Mouse (Mus musculus): ENCODE measurements around the gene Fndc1. TPM values are rescaled to one million over a fixed set of nuclear protein-coding genes. Genes with fewer than 3 reads are reported as not detected.

Gene Fndc1
- polyA plus RNA-seq, 1 experiment from 2014 or later, result 6.9 TPM

GRCm38 (mm10) chr17:7805105-7805504 lies 22.0 kb downstream of the Fndc1 start:
- ATAC-seq (replicated peaks), result no peak
- Histone ChIP-seq H3K4me2 (no peak overlapping the region), H3K4me3 (no peak overlapping the region), H3K36me3 (replicated peaks) (no peaks in the 10 kb centered on the region), H3K9ac (no peak overlapping the region), H3K4me1 (no peaks in the 10 kb centered on the region), H3K27me3 (replicated peaks) (no peaks in the 10 kb centered on the region), H3K27ac (no peak overlapping the region), H3K9me3 (no peaks in the 10 kb centered on the region)
- 83% methylated on average over 6 of the region's 6 CpGs for WGBS

GRCm38 (mm10) chr17:7802483-7802882 lies 24.6 kb downstream of the Fndc1 start:
- WGBS, result 79% methylated on average over 9 of the region's 9 CpGs
- Histone ChIP-seq H3K27ac (no peak overlapping the region), H3K4me2 (no peak overlapping the region), H3K27me3 (replicated peaks) (no peaks in the 10 kb centered on the region), H3K36me3 (replicated peaks) (no peaks in the 10 kb centered on the region), H3K9me3 (no peaks in the 10 kb centered on the region), H3K9ac (no peak overlapping the region), H3K4me1 (no peaks in the 10 kb centered on the region), H3K4me3 (no peak overlapping the region)
- no peak for ATAC-seq (replicated peaks)

GRCm38 (mm10) chr17:7799894-7800293 lies 27.2 kb downstream of the Fndc1 start:
- 62% methylated on average over 3 of the region's 3 CpGs for WGBS
- Histone ChIP-seq H3K9ac (no peak overlapping the region), H3K4me3 (no peak overlapping the region), H3K4me1 (no peaks in the 10 kb centered on the region), H3K27ac (no peak overlapping the region), H3K36me3 (replicated peaks) (no peaks in the 10 kb centered on the region), H3K9me3 (no peaks in the 10 kb centered on the region), H3K27me3 (replicated peaks) (no peaks in the 10 kb centered on the region), H3K4me2 (no peak overlapping the region)
- no peak for ATAC-seq (replicated peaks)

- Histone ChIP-seq H3K4me3 (no peak overlapping the region), H3K9me3 (no peaks in the 10 kb centered on the region), H3K4me1 (no peaks in the 10 kb centered on the region), H3K27ac (no peak overlapping the region), H3K27me3 (replicated peaks) (no peaks in the 10 kb centered on the region), H3K9ac (no peak overlapping the region), H3K4me2 (no peak overlapping the region), H3K36me3 (replicated peaks) (no peaks in the 10 kb centered on the region)
- WGBS, result 86% methylated on average over 8 of the region's 8 CpGs
- no peak for ATAC-seq (replicated peaks)
Measured at GRCm38 (mm10) chr17:7795584-7795983, 31.5 kb downstream of the Fndc1 start.

GRCm38 (mm10) chr17:7795168-7795567 lies 31.9 kb downstream of the Fndc1 start:
- no peak overlapping the region for H3K9ac ChIP-seq
- H3K4me3 ChIP-seq, result no peak overlapping the region

GRCm38 (mm10) chr17:7794093-7794492 lies 33.0 kb downstream of the Fndc1 start:
- H3K4me3 ChIP-seq, result no peak overlapping the region
- ATAC-seq (replicated peaks), result no peak
- no peaks in the 10 kb centered on the region for H3K27me3 ChIP-seq (replicated peaks)
- no peaks in the 10 kb centered on the region for H3K9me3 ChIP-seq
- H3K36me3 ChIP-seq (replicated peaks), result no peaks in the 10 kb centered on the region
- no peak overlapping the region for H3K4me2 ChIP-seq
- H3K27ac ChIP-seq, result no peak overlapping the region
- H3K4me1 ChIP-seq, result no peaks in the 10 kb centered on the region
- no peak overlapping the region for H3K9ac ChIP-seq
- 90% methylated on average over 6 of the region's 6 CpGs for WGBS

More at GRCm38 (mm10) chr17:7795168-7795567, 31.9 kb downstream of the Fndc1 start:
- H3K4me1 ChIP-seq, result no peaks in the 10 kb centered on the region
- H3K27me3 ChIP-seq (replicated peaks), result no peaks in the 10 kb centered on the region
- no peak overlapping the region for H3K4me2 ChIP-seq
- ATAC-seq (replicated peaks), result no peak
- H3K27ac ChIP-seq, result no peak overlapping the region
- 82% methylated on average over 2 of the region's 2 CpGs for WGBS
- no peaks in the 10 kb centered on the region for H3K9me3 ChIP-seq
- H3K36me3 ChIP-seq (replicated peaks), result no peaks in the 10 kb centered on the region

GRCm38 (mm10) chr17:7790512-7790911 lies 36.6 kb downstream of the Fndc1 start:
- H3K9me3 ChIP-seq, result no peaks in the 10 kb centered on the region
- H3K27ac ChIP-seq, result no peak overlapping the region
- WGBS, result 68% methylated on average over 3 of the region's 3 CpGs
- H3K4me2 ChIP-seq, result no peak overlapping the region
- ATAC-seq (replicated peaks), result no peak
- H3K36me3 ChIP-seq (replicated peaks), result no peaks in the 10 kb centered on the region
- no peak overlapping the region for H3K4me3 ChIP-seq
- no peak overlapping the region for H3K9ac ChIP-seq
- H3K4me1 ChIP-seq, result no peaks in the 10 kb centered on the region
- H3K27me3 ChIP-seq (replicated peaks), result no peaks in the 10 kb centered on the region

GRCm38 (mm10) chr17:7774101-7774500 lies 53.0 kb downstream of the Fndc1 start:
- no peaks in the 10 kb centered on the region for H3K36me3 ChIP-seq (replicated peaks)
- H3K27ac ChIP-seq, result no peak overlapping the region
- H3K4me2 ChIP-seq, result no peak overlapping the region
- H3K4me1 ChIP-seq, result no peaks in the 10 kb centered on the region
- H3K9me3 ChIP-seq, result no peaks in the 10 kb centered on the region
- ATAC-seq (replicated peaks), result no peak
- no peak overlapping the region for H3K9ac ChIP-seq
- H3K27me3 ChIP-seq (replicated peaks), result no peaks in the 10 kb centered on the region
- 86% methylated on average over 3 of the region's 3 CpGs for WGBS
- H3K4me3 ChIP-seq, result no peak overlapping the region

GRCm38 (mm10) chr17:7759786-7760185 lies 67.3 kb downstream of the Fndc1 start:
- no peaks in the 10 kb centered on the region for H3K36me3 ChIP-seq (replicated peaks)
- ATAC-seq (replicated peaks), result no peak
- H3K9me3 ChIP-seq, result no peaks in the 10 kb centered on the region
- H3K27ac ChIP-seq, result no peak overlapping the region
- no peak overlapping the region for H3K4me2 ChIP-seq
- no peaks in the 10 kb centered on the region for H3K4me1 ChIP-seq
- no peak overlapping the region for H3K4me3 ChIP-seq
- 75% methylated on average over 4 of the region's 4 CpGs for WGBS
- no peaks in the 10 kb centered on the region for H3K27me3 ChIP-seq (replicated peaks)
- no peak overlapping the region for H3K9ac ChIP-seq

GRCm38 (mm10) chr17:7755001-7755400 lies 72.1 kb downstream of the Fndc1 start:
- Histone ChIP-seq H3K9ac (no peak overlapping the region), H3K4me2 (no peak overlapping the region), H3K4me1 (no peaks in the 10 kb centered on the region), H3K36me3 (replicated peaks) (no peaks in the 10 kb centered on the region), H3K27ac (no peak overlapping the region), H3K4me3 (no peak overlapping the region), H3K27me3 (replicated peaks) (no peaks in the 10 kb centered on the region), H3K9me3 (no peaks in the 10 kb centered on the region)
- no peak for ATAC-seq (replicated peaks)
- 89% methylated on average over 11 of the region's 11 CpGs for WGBS

GRCm38 (mm10) chr17:7753383-7753782 lies 73.7 kb downstream of the Fndc1 start:
- 77% methylated on average over 7 of the region's 7 CpGs for WGBS

GRCm38 (mm10) chr17:7749051-7749815 lies 77.9 kb downstream of the Fndc1 start:
- WGBS, result 78% methylated on average over 4 of the region's 4 CpGs
- Histone ChIP-seq H3K4me3 (no peak overlapping the region), H3K4me1 (no peaks in the 10 kb centered on the region), H3K9me3 (no peaks in the 10 kb centered on the region), H3K9ac (no peak overlapping the region), H3K27ac (no peak overlapping the region), H3K27me3 (replicated peaks) (no peaks in the 10 kb centered on the region), H3K4me2 (no peak overlapping the region), H3K36me3 (replicated peaks) (no peaks in the 10 kb centered on the region)
- ATAC-seq (replicated peaks), result no peak

More at GRCm38 (mm10) chr17:7753383-7753782, 73.7 kb downstream of the Fndc1 start:
- Histone ChIP-seq H3K27me3 (replicated peaks) (no peaks in the 10 kb centered on the region), H3K4me2 (no peak overlapping the region), H3K27ac (no peak overlapping the region), H3K36me3 (replicated peaks) (no peaks in the 10 kb centered on the region), H3K9ac (no peak overlapping the region), H3K4me3 (no peak overlapping the region), H3K9me3 (no peaks in the 10 kb centered on the region), H3K4me1 (no peaks in the 10 kb centered on the region)
- no peak for ATAC-seq (replicated peaks)

- no peaks in the 10 kb centered on the region for H3K36me3 ChIP-seq (replicated peaks)
- no peaks in the 10 kb centered on the region for H3K27me3 ChIP-seq (replicated peaks)
- H3K4me3 ChIP-seq, result no peak overlapping the region
- H3K27ac ChIP-seq, result no peak overlapping the region
- no peaks in the 10 kb centered on the region for H3K4me1 ChIP-seq
- H3K4me2 ChIP-seq, result no peak overlapping the region
- ATAC-seq (replicated peaks), result 0 out of 2 replicates have a peak, but pooled peaks have one; percentile 37
- whole genome bisulfite sequencing, result 78% methylated on average over 3 of the region's 3 CpGs
- H3K9ac ChIP-seq, result no peak overlapping the region
- no peaks in the 10 kb centered on the region for H3K9me3 ChIP-seq
Measured at GRCm38 (mm10) chr17:7746841-7747240, 80.3 kb downstream of the Fndc1 start.
